Mouse (Mus musculus): Measurements from ENCODE around the gene Cd22. TPM values are rescaled to one million over a fixed set of nuclear protein-coding genes. Genes with fewer than 3 reads are reported as not detected.
"Not testable (repeated sequence)": the region's sequence is repeated elsewhere in the genome, so short reads cannot be mapped to it uniquely, and the experiment has no call there.

Cd22 gene
- 0.81 and 1.1 TPM in 2 replicates for polyA plus RNA-seq (2012; rRNA removed)

GRCm38 (mm10) chr7:30880176-30880575 is at the start of gene Cd22:
Gene Cd22, minus strand, starts transcription at chr7:30880342.
- no peak for DNase-seq (ENCODE audit: low read depth)

- not testable (repeated sequence) for DNase-seq (ENCODE audit: low read depth)
These were observed 44.4 kb upstream of the Cd22 start, which contains the start of gene Hamp2 for GRCm38 (mm10) chr7:30924581-30924980. Gene Hamp2, minus strand, starts transcription at chr7:30924681.

- no peak for DNase-seq (ENCODE audit: low read depth)
These were observed 43.9 kb upstream of the Cd22 start for GRCm38 (mm10) chr7:30924071-30924470.

GRCm38 (mm10) chr7:30922490-30922889 is 42.3 kb upstream of the Cd22 start:
- DNase-seq (ENCODE audit: low read depth), result not testable (repeated sequence)

- DNase-seq (ENCODE audit: low read depth), result no peak
These were observed 40.1 kb upstream of the Cd22 start for GRCm38 (mm10) chr7:30920217-30920616.

- no peak for DNase-seq (ENCODE audit: low read depth)
These were observed 37.1 kb upstream of the Cd22 start for GRCm38 (mm10) chr7:30917219-30917618.

- no peak for DNase-seq (ENCODE audit: low read depth)
These were observed 36.6 kb upstream of the Cd22 start for GRCm38 (mm10) chr7:30916713-30917112.

GRCm38 (mm10) chr7:30914732-30915131 is 34.6 kb upstream of the Cd22 start, which contains the start of gene Mag:
Gene Mag, minus strand, starts transcription at chr7:30914873.
- DNase-seq (ENCODE audit: low read depth), result no peak

- no peak for DNase-seq (ENCODE audit: low read depth)
These were observed 29.6 kb upstream of the Cd22 start for GRCm38 (mm10) chr7:30909773-30910172.

GRCm38 (mm10) chr7:30908992-30909431 is 28.9 kb upstream of the Cd22 start:
- DNase-seq (ENCODE audit: low read depth), result no peak

- no peak for DNase-seq (ENCODE audit: low read depth)
These were observed 28.3 kb upstream of the Cd22 start for GRCm38 (mm10) chr7:30908277-30908991.

- DNase-seq (ENCODE audit: low read depth), result no peak
These were observed 23.9 kb upstream of the Cd22 start for GRCm38 (mm10) chr7:30904042-30904441.

- no peak for DNase-seq (ENCODE audit: low read depth)
These were observed 15.1 kb upstream of the Cd22 start for GRCm38 (mm10) chr7:30895217-30895616.

GRCm38 (mm10) chr7:30892515-30892914 is 12.4 kb upstream of the Cd22 start:
- DNase-seq (ENCODE audit: low read depth), result no peak

GRCm38 (mm10) chr7:30891746-30892145 is 11.6 kb upstream of the Cd22 start:
- no peak for DNase-seq (ENCODE audit: low read depth)

GRCm38 (mm10) chr7:30890681-30891080 is 10.5 kb upstream of the Cd22 start:
- no peak for DNase-seq (ENCODE audit: low read depth)

- no peak for DNase-seq (ENCODE audit: low read depth)
These were observed 8.6 kb upstream of the Cd22 start for GRCm38 (mm10) chr7:30888786-30889185.

- no peak for DNase-seq (ENCODE audit: low read depth)
These were observed 7.5 kb upstream of the Cd22 start for GRCm38 (mm10) chr7:30887568-30888188.

- DNase-seq (ENCODE audit: low read depth), result no peak
These were observed 6.7 kb upstream of the Cd22 start for GRCm38 (mm10) chr7:30886852-30887251.

GRCm38 (mm10) chr7:30884047-30884446 is 3.9 kb upstream of the Cd22 start:
- no peak for DNase-seq (ENCODE audit: low read depth)

- DNase-seq (ENCODE audit: low read depth), result no peak
These were observed 1.2 kb upstream of the Cd22 start for GRCm38 (mm10) chr7:30881367-30881766.

- no peak for DNase-seq (ENCODE audit: low read depth)
These were observed 1.2 kb downstream of the Cd22 start for GRCm38 (mm10) chr7:30878950-30879349.

GRCm38 (mm10) chr7:30873083-30873482 is 7.1 kb downstream of the Cd22 start:
- no peak for DNase-seq (ENCODE audit: low read depth)

Measured in gonadal fat pad, adult 2 months (tissue).